Mouse (Mus musculus) cortical plate, adult 2 months (tissue): ENCODE results near the gene Iqcf3.

ENCODE experiments used
- CTCF ChIP-seq: fragments of 200-500 bp; IDR thresholded peaks from 2 replicates; pipeline ENCODE4 v1.5.1; 2011; ENCODE audit warnings: mild to moderate bottlenecking, control low read depth, low read length; ENCODE audit not compliant: insufficient read depth; ENCODE audit errors: extremely low read depth
- POLR2A ChIP-seq: fragments of 200-500 bp; IDR thresholded peaks from 2 replicates; pipeline ENCODE4 v1.6.1; 2011; ENCODE audit warnings: mild to moderate bottlenecking, low read length, control low read depth; ENCODE audit not compliant: insufficient read depth; ENCODE audit errors: extremely low read depth

GRCm38 (mm10) chr9:106473753-106474105 is 87.7 kb downstream of the Iqcf3 start:
- TF ChIP-seq CTCF (no peak), POLR2A (no peak)
